Mouse (Mus musculus) limb, embryonic 14.5 days (tissue): Measurements from ENCODE around the gene Tspo. TPM values are rescaled to one million over a fixed set of nuclear protein-coding genes. Genes with fewer than 3 reads are reported as not detected.

Source experiments
- ATAC-seq: fragments of 200-750 bp; cut with Nextera tagmentation; 2 replicates; pipeline ENCODE4 v1.8.0; 2017; ENCODE audit warnings: low read depth, moderate number of reproducible peaks, moderate TSS enrichment; ENCODE audit not compliant: low FRiP score
- DNase-seq: peaks from one replicate; pipeline ENCODE4 v3.0.0-alpha.2; 2015; ENCODE audit warnings: low spot score
- H3K27ac ChIP-seq: fragments of 300-500 bp; sonication (generic); replicated peaks from 2 replicates; pipeline ENCODE4 v1.5.1; 2014; ENCODE audit warnings: low read depth, mild to moderate bottlenecking, low read length, moderate library complexity, mixed read lengths
- H3K27me3 ChIP-seq: fragments of 300-500 bp; sonication (generic); 2 replicates; pipeline ENCODE4 v1.6.1; 2014; ENCODE audit warnings: low read length, mixed read lengths; ENCODE audit not compliant: control insufficient read depth, insufficient read depth
- H3K36me3 ChIP-seq: fragments of 300-500 bp; sonication (generic); 2 replicates; pipeline ENCODE4 v1.6.1; 2014; ENCODE audit warnings: mild to moderate bottlenecking, low read length, moderate library complexity, mixed read lengths; ENCODE audit not compliant: control insufficient read depth, insufficient read depth
- H3K4me1 ChIP-seq: fragments of 300-500 bp; sonication (generic); 2 replicates; pipeline ENCODE4 v1.6.1; 2014; ENCODE audit warnings: antibody characterized with exemption, low read length, mixed read lengths; ENCODE audit not compliant: control insufficient read depth, insufficient read depth
- H3K4me2 ChIP-seq: fragments of 300-500 bp; sonication (generic); replicated peaks from 2 replicates; pipeline ENCODE4 v1.6.1; 2014; ENCODE audit warnings: low read depth, mild to moderate bottlenecking, low read length, moderate library complexity; ENCODE audit not compliant: severe bottlenecking
- H3K4me3 ChIP-seq: fragments of 300-500 bp; sonication (generic); replicated peaks from 2 replicates; pipeline ENCODE4 v1.5.1; 2014; ENCODE audit warnings: low read length
- H3K9ac ChIP-seq: fragments of 300-500 bp; sonication (generic); 2 replicates; pipeline ENCODE4 v1.6.1; 2014; ENCODE audit warnings: mild to moderate bottlenecking, low read depth, low read length, moderate library complexity; ENCODE audit not compliant: severe bottlenecking
- H3K9me3 ChIP-seq: fragments of 300-500 bp; sonication (generic); 2 replicates; pipeline ENCODE4 v1.6.1; 2016; ENCODE audit warnings: low read length; ENCODE audit not compliant: control insufficient read depth
- POLR2A ChIP-seq: fragments of 200-500 bp; IDR thresholded peaks from 2 replicates; pipeline ENCODE4 v1.8.0; 2012; ENCODE audit warnings: inconsistent platforms, mild to moderate bottlenecking, moderate library complexity, borderline replicate concordance; ENCODE audit not compliant: insufficient read depth, insufficient read length; ENCODE audit errors: extremely low read depth
- WGBS: fragments of 180-500 bp; shearing (Covaris S2); extraction: QIAGEN DNeasy Blood & Tissue Kit; methylation state at CpG from one replicate; pipeline ENCODE4 v1.1.7; 2014; 5-methylcytosine and 5-hydroxymethylcytosine counted together
- polyA plus RNA-seq, 2 experiments: library from polyadenylated mRNA; depleted of rRNA in 1 of 2; stranded (reverse) in 1 of 2; unstranded in 1 of 2; fragments of >200 nt; fragmentation: Nextera tagmentation in 1 of 2; extraction: Ambion mirVana in 1 of 2; gene quantifications; 2 replicates each; pipeline versions ENCODE4 v1.2.1 to v1.2.3; 2012 to 2014

Gene Tspo
- polyA plus RNA-seq, 2 experiments = 29.4 to 57.7 TPM

GRCm38 (mm10) chr15:83567728-83568127 lies 4.3 kb downstream of the Tspo start:
- peaks cover 15% of the 10 kb centered on the region for H3K4me1 ChIP-seq
- WGBS = 86% methylated on average over 3 of the region's 3 CpGs
- ATAC-seq = no peak
- no peak overlapping the region for H3K9ac ChIP-seq
- H3K9me3 ChIP-seq = no peaks in the 10 kb centered on the region
- no peaks in the 10 kb centered on the region for H3K36me3 ChIP-seq
- no peaks in the 10 kb centered on the region for H3K27me3 ChIP-seq
- no peak overlapping the region for H3K4me3 ChIP-seq
- no peak for DNase-seq
- TF ChIP-seq POLR2A = no peak
- H3K4me2 ChIP-seq = no peak overlapping the region
- H3K27ac ChIP-seq = no peak overlapping the region

GRCm38 (mm10) chr15:83568544-83568943 lies 5.2 kb downstream of the Tspo start:
- peaks cover 8% of the 10 kb centered on the region; the same call in 1 of the 2 replicates for H3K4me1 ChIP-seq
- DNase-seq (no peak), ATAC-seq (no peak)
- no peak overlapping the region for H3K4me2 ChIP-seq
- no peak for TF ChIP-seq POLR2A
- H3K36me3 ChIP-seq = no peaks in the 10 kb centered on the region
- H3K9ac ChIP-seq = no peak overlapping the region
- H3K27me3 ChIP-seq = no peaks in the 10 kb centered on the region
- no peak overlapping the region for H3K4me3 ChIP-seq
- H3K27ac ChIP-seq = no peak overlapping the region
- H3K9me3 ChIP-seq = no peaks in the 10 kb centered on the region
- WGBS = 95% methylated on average over 5 of the region's 5 CpGs

- Histone ChIP-seq H3K27me3 (no peaks in the 10 kb centered on the region), H3K27ac (no peak overlapping the region), H3K9me3 (no peaks in the 10 kb centered on the region), H3K4me3 (no peak overlapping the region), H3K36me3 (peaks cover under 1% of the 10 kb centered on the region; the same call in 1 of the 2 replicates), H3K4me2 (no peak overlapping the region), H3K4me1 (no peaks in the 10 kb centered on the region), H3K9ac (no peak overlapping the region)
- ATAC-seq (no peak), DNase-seq (no peak)
- no peak for TF ChIP-seq POLR2A
- WGBS = 57% methylated on average over 11 of the region's 11 CpGs
Observed at GRCm38 (mm10) chr15:83569682-83570081, 6.3 kb downstream of the Tspo start.

GRCm38 (mm10) chr15:83570641-83571040 lies 7.2 kb downstream of the Tspo start:
- DNase-seq (no peak), ATAC-seq (no peak)
- H3K36me3 ChIP-seq = peaks cover 10% of the 10 kb centered on the region
- H3K4me1 ChIP-seq = no peaks in the 10 kb centered on the region
- H3K27ac ChIP-seq = no peak overlapping the region
- H3K9me3 ChIP-seq = no peaks in the 10 kb centered on the region
- no peaks in the 10 kb centered on the region for H3K27me3 ChIP-seq
- TF ChIP-seq POLR2A = no peak
- no peak overlapping the region for H3K4me3 ChIP-seq
- H3K4me2 ChIP-seq = no peak overlapping the region
- WGBS = 55% methylated on average over 2 of the region's 2 CpGs
- H3K9ac ChIP-seq = no peak overlapping the region

GRCm38 (mm10) chr15:83571636-83572035 lies 8.2 kb downstream of the Tspo start:
- H3K4me3 ChIP-seq = no peak overlapping the region
- no peaks in the 10 kb centered on the region for H3K9me3 ChIP-seq
- WGBS = 87% methylated on average over 5 of the region's 5 CpGs
- no peak for ATAC-seq
- no peak for TF ChIP-seq POLR2A
- no peaks in the 10 kb centered on the region for H3K27me3 ChIP-seq
- no peak overlapping the region for H3K27ac ChIP-seq
- no peak overlapping the region for H3K9ac ChIP-seq
- DNase-seq = no peak
- H3K4me2 ChIP-seq = no peak overlapping the region
- H3K4me1 ChIP-seq = no peaks in the 10 kb centered on the region
- H3K36me3 ChIP-seq = peaks cover 19% of the 10 kb centered on the region

GRCm38 (mm10) chr15:83572132-83572531 lies 8.7 kb downstream of the Tspo start:
- H3K4me3 ChIP-seq = no peak overlapping the region
- 83% methylated on average over 4 of the region's 4 CpGs for WGBS
- TF ChIP-seq POLR2A = no peak
- peaks cover 24% of the 10 kb centered on the region for H3K36me3 ChIP-seq
- no peak for DNase-seq
- no peaks in the 10 kb centered on the region for H3K27me3 ChIP-seq
- ATAC-seq = no peak
- H3K27ac ChIP-seq = no peak overlapping the region
- no peak overlapping the region for H3K9ac ChIP-seq
- no peak overlapping the region for H3K4me2 ChIP-seq
- no peaks in the 10 kb centered on the region for H3K9me3 ChIP-seq
- H3K4me1 ChIP-seq = no peaks in the 10 kb centered on the region
